Mouse (Mus musculus): Measurements from ENCODE around the gene Ect2. TPM values are rescaled to one million over a fixed set of nuclear protein-coding genes. Genes with fewer than 3 reads are reported as not detected.
A peak's percentile ranks its signal among the peaks of the same experiment; 100 is the strongest.

Gene Ect2
- polyA plus RNA-seq, 1 experiment from 2014 or later = 64.8 TPM

DNA sequence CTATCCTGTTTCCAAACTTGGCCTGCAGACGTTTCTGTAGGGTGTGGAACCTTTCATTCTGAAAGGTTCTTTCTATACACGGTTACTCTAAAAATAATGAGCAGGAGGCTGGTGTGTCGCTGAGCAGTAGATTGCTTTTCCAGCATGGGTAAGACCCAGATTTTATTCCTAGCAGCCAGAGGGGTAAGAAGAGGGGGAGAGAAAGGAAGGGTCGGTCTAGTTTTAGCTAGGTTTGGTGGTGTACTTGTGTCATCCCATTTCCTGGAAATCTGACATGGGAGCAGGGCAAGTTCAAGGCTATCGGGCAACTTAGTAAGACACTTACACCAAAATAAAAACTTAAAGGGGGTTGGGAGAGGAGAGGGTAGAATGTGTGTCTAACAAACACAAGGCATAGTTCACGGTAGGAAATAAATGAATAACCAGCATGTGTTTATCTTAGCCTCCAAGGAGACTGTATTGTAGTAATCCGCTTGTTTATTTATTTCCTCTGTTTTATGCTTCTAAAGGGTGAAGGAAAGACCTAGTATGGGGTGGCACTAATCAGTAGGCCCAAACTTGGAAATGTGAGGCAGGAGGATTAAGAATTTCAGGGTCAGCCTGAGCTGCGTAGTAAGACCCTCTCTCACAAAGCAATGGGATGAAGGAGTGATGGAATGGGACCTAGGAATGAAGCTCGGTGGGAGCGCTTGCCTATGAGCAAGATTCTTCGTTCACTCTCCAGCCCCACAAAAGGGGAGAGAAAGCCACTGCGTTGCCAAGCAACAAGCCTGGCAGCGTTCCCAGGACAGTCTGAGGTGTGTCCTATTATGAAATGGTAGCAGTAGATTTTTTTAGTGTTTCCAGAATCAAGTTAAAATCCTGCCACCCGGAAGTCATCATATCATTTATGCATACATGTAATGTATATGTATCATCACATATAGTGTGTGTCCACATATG lies 35.9 kb upstream of the Ect2 start:
- ATAC-seq (ENCODE audit: insufficient number of reproducible peaks, insufficient read depth, low FRiP score, low TSS enrichment, low read depth) = no peak
- Histone ChIP-seq H3K4me2 (no peak overlapping the region), H3K36me3 (no peaks in the 10 kb centered on the region), H3K4me3 (replicated peaks) (no peak overlapping the region), H3K9ac (replicated peaks) (no peak overlapping the region), H3K27me3 (peaks cover under 1% of the 10 kb centered on the region; the same call in 1 of the 2 replicates), H3K27ac (no peak overlapping the region), H3K9me3 (no peaks in the 10 kb centered on the region), H3K4me1 (replicated peaks) (no peaks in the 10 kb centered on the region)
- 81% methylated on average over 14 of the region's 14 CpGs for WGBS

DNA sequence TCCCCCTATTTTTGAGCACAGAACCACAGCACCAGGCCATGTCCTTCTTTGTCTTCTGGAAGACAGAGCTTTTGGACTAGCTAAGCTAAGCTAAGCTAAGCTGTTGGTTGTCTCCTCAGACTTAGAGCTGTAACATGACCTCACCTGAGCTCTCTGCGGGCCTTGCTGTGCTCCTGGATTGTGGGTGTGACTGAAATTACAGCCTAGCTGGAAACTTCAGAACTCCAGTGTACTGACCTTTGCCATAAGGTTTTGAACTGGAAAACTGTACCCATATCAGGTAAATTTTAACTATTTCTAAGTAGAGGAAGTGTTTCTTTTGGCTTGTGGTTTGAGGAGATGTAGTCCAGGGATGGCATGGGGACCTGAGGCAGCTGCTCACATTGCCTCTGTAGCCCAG lies 34.7 kb upstream of the Ect2 start:
- H3K36me3 ChIP-seq = no peaks in the 10 kb centered on the region
- ATAC-seq (ENCODE audit: insufficient number of reproducible peaks, insufficient read depth, low FRiP score, low TSS enrichment, low read depth) = no peak
- WGBS = 61% methylated on average over 1 of the region's 1 CpGs

DNA sequence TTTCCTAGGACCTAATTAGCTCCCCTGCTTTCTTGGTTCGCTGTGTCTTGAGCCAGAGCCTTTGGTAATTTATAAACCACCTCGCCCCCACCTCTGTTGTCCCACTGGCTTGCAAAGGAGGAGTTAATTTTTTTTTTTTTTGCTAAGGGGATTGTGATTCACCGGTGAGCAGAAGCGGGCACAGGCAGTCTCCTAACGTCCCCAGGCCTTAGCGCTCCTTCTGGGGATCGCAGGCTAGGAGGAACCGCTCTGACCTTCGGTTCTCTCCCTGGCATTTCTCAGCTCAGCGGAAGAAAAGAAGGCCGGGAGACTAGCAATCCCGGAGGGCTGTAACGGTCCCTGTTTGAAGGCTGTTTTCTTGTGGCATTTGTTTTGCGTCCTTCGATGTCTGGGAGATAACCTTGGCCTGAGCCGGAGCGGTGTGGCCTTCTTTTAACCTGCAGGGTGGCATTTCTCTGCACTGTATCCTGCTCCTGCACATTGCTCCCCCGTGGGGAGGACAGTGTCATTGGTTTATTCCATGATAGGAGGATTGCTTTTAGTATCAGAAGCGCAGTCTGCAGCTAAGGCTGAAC lies 30.0 kb upstream of the Ect2 start:
- peaks cover 4% of the 10 kb centered on the region; the same call in 1 of the 2 replicates for H3K4me1 ChIP-seq (replicated peaks)
- H3K9ac ChIP-seq (replicated peaks) = peak overlapping the region; percentile 67
- H3K36me3 ChIP-seq = no peaks in the 10 kb centered on the region
- H3K4me2 ChIP-seq = peak overlapping the region; percentile 92
- peaks cover 11% of the 10 kb centered on the region for H3K27me3 ChIP-seq
- H3K27ac ChIP-seq = no peak overlapping the region
- ATAC-seq (ENCODE audit: insufficient number of reproducible peaks, insufficient read depth, low FRiP score, low TSS enrichment, low read depth) = no peak
- no peaks in the 10 kb centered on the region for H3K9me3 ChIP-seq
- 10% methylated on average over 19 of the region's 19 CpGs for WGBS
- peak overlapping the region; percentile 61 for H3K4me3 ChIP-seq (replicated peaks)

More for the DNA sequence above, 34.7 kb upstream of the Ect2 start:
- no peak overlapping the region for H3K4me3 ChIP-seq (replicated peaks)
- no peak overlapping the region for H3K4me2 ChIP-seq
- no peak overlapping the region for H3K9ac ChIP-seq (replicated peaks)
- H3K9me3 ChIP-seq = no peaks in the 10 kb centered on the region
- H3K27ac ChIP-seq = no peak overlapping the region
- peaks cover 4% of the 10 kb centered on the region; the same call in 1 of the 2 replicates for H3K4me1 ChIP-seq (replicated peaks)
- H3K27me3 ChIP-seq = peaks cover 11% of the 10 kb centered on the region

DNA sequence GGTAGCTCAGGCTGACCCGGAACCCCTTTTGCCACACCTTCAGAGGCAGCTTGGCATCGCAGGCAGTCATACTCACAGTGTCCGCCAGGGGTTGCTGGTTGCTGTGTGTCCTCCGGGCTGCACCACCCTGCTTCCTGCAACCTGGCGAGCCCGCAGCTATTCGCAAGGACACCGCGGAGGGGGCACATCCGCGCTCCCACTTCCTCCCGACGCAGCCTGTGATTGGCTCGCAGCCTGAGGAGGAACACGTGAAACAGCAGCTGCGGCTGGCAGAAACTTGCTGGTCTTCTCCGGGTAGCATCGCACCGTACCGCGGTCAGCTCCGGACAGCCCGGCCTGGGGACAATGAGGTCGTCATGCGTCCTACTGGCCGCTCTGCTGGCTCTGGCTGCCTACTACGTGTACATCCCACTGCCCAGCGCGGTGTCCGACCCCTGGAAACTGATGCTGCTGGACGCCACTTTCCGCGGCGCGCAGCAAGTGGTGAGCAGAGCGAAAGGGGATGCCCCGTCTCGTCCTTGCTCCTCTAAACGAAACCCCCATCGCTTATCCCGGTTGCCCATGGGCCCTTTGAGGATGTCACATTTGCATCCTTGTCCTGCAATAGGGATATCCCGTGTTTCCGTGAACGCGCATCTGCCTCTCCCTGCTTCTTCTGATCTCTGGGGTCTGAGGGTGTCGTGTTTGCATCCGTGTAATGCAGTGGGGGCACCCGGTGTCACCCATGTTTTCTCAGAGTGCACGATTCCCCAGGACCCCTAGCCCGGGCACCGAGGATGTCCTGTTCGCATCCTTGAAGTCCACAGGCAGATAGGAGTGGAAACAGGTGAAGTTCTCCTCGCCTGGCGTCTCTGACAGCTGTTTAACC lies 29.3 kb upstream of the Ect2 start, which contains the start of gene Nceh1:
Gene Nceh1 (plus strand): TSS at position 233 of the 868 bp plus-strand sequence.
- Histone ChIP-seq H3K36me3 (no peaks in the 10 kb centered on the region), H3K27ac (no peak within 1 kb of the TSS)

DNA sequence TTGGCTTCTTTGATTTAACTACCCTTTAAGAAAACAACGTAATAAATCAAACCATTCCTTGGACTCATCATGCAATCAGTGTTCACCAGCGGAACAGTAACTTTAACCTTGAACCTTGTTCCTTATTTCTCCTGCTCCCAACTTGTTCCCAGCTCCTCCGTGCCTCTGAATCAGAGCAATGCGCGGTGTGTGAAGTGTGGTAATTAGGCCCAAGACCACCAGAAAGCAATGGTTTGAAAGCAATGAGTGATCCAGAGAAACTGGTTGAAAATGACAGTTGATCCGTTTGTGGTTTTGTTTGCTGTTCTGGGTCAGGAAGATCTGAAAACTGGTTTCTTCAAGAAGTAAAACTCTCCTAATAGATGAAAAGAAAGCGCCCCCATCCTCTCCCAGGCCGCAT lies 26.0 kb upstream of the Ect2 start:
- H3K9me3 ChIP-seq = no peaks in the 10 kb centered on the region
- WGBS = 84% methylated on average over 8 of the region's 8 CpGs
- H3K4me3 ChIP-seq (replicated peaks) = no peak overlapping the region
- H3K36me3 ChIP-seq = no peaks in the 10 kb centered on the region
- H3K4me1 ChIP-seq (replicated peaks) = peaks cover 4% of the 10 kb centered on the region; the same call in 1 of the 2 replicates
- no peak for ATAC-seq (ENCODE audit: insufficient number of reproducible peaks, insufficient read depth, low FRiP score, low TSS enrichment, low read depth)
- no peak overlapping the region for H3K4me2 ChIP-seq
- no peak overlapping the region for H3K9ac ChIP-seq (replicated peaks)
- peaks cover 11% of the 10 kb centered on the region for H3K27me3 ChIP-seq
- H3K27ac ChIP-seq = no peak overlapping the region

More for the DNA sequence above, 29.3 kb upstream of the Ect2 start, which contains the start of gene Nceh1:
- peak within 1 kb of the TSS; percentile 67 for H3K9ac ChIP-seq (replicated peaks)
- 2% methylated on average over 54 of the region's 54 CpGs for WGBS
- peaks cover 4% of the 10 kb centered on the region; the same call in 1 of the 2 replicates for H3K4me1 ChIP-seq (replicated peaks)
- H3K9me3 ChIP-seq = no peaks in the 10 kb centered on the region
- peak within 1 kb of the TSS; percentile 92 for H3K4me2 ChIP-seq
- peak; percentile 97 for ATAC-seq (ENCODE audit: insufficient number of reproducible peaks, insufficient read depth, low FRiP score, low TSS enrichment, low read depth)
- peak within 1 kb of the TSS; percentile 61 for H3K4me3 ChIP-seq (replicated peaks)
- H3K27me3 ChIP-seq = peaks cover 11% of the 10 kb centered on the region

DNA sequence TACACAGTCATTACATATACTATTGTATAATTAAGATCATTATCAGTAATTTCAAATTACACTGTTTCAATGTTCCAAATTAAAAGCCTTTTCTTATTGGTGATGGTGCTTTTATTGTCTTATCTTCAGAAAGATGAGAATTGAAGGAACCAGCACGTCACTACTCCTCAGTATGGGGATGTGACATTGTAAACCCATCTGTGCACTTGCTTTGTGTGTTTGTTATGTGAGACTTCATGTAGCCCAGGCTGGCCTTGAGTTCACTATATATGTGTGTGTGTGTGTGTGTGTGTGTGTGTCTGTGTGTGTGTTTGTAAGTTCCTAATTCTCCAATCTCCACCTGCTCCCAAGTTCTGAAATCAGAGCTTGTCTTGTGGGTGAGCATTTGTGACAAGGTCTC lies 16.6 kb upstream of the Ect2 start:
- Histone ChIP-seq H3K9ac (replicated peaks) (no peak overlapping the region), H3K4me1 (replicated peaks) (no peaks in the 10 kb centered on the region), H3K27me3 (no peaks in the 10 kb centered on the region), H3K9me3 (no peaks in the 10 kb centered on the region), H3K36me3 (no peaks in the 10 kb centered on the region), H3K4me2 (no peak overlapping the region), H3K4me3 (replicated peaks) (no peak overlapping the region), H3K27ac (no peak overlapping the region)
- ATAC-seq (ENCODE audit: insufficient number of reproducible peaks, insufficient read depth, low FRiP score, low TSS enrichment, low read depth) = no peak
- WGBS = 83% methylated on average over 1 of the region's 1 CpGs

DNA sequence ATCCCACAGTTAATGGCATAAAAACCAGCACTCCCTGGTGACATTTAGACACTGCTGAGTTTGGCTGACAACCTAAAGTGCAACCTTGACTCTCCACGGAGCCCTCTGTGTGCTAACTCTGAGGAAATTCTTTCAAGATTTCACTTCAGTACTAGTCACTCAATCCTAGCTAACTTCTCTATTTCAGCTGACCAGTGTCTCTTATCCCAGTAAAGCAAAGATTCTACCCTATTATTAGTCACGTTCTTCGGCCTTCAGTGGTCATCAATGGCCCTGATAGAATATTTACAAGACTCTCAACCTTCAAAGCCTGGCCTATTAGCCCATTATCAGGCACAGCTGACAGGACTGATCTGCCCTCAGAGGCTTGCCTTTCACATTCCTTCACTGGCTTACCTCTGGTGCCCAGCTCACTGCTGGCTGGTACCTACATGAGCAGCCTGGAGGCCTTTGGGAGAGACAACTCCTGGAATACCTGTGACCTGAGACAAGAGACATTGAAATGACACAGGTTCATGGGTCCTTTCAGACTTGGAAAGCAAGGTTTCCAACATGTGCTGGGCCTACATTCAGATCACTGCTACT lies 11.9 kb upstream of the Ect2 start:
- H3K36me3 ChIP-seq = no peaks in the 10 kb centered on the region
- no peak overlapping the region for H3K4me3 ChIP-seq (replicated peaks)
- H3K9me3 ChIP-seq = no peaks in the 10 kb centered on the region
- H3K27ac ChIP-seq = no peak overlapping the region
- H3K27me3 ChIP-seq = no peaks in the 10 kb centered on the region
- H3K4me2 ChIP-seq = no peak overlapping the region
- H3K4me1 ChIP-seq (replicated peaks) = no peaks in the 10 kb centered on the region
- H3K9ac ChIP-seq (replicated peaks) = no peak overlapping the region
- WGBS = 80% methylated on average over 3 of the region's 3 CpGs
- ATAC-seq (ENCODE audit: insufficient number of reproducible peaks, insufficient read depth, low FRiP score, low TSS enrichment, low read depth) = no peak

DNA sequence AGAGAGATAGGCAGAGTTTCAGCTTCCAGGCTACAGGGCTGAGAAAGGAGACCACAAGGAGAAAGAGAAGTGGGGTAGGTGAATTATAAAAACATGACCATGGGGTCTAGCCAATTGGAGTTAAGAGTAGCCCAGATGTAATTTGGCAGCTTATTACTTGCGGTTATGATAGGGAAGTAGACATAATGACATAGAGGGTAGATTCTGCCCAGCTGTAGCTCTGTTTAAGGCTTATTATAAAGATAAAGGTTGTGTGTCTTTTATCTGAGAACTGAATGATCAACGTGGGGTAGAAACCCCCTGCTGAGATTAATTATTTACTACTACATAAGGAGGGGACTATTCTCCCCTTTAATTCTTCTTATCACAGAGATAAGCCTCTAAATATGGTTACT lies 8.7 kb upstream of the Ect2 start:
- no peak overlapping the region for H3K4me2 ChIP-seq
- WGBS = 68% methylated on average over 2 of the region's 2 CpGs
- H3K4me1 ChIP-seq (replicated peaks) = no peaks in the 10 kb centered on the region
- no peak overlapping the region for H3K9ac ChIP-seq (replicated peaks)
- no peaks in the 10 kb centered on the region for H3K9me3 ChIP-seq
- no peaks in the 10 kb centered on the region for H3K36me3 ChIP-seq
- H3K27me3 ChIP-seq = no peaks in the 10 kb centered on the region
- ATAC-seq (ENCODE audit: insufficient number of reproducible peaks, insufficient read depth, low FRiP score, low TSS enrichment, low read depth) = no peak
- no peak overlapping the region for H3K4me3 ChIP-seq (replicated peaks)
- no peak overlapping the region for H3K27ac ChIP-seq

DNA sequence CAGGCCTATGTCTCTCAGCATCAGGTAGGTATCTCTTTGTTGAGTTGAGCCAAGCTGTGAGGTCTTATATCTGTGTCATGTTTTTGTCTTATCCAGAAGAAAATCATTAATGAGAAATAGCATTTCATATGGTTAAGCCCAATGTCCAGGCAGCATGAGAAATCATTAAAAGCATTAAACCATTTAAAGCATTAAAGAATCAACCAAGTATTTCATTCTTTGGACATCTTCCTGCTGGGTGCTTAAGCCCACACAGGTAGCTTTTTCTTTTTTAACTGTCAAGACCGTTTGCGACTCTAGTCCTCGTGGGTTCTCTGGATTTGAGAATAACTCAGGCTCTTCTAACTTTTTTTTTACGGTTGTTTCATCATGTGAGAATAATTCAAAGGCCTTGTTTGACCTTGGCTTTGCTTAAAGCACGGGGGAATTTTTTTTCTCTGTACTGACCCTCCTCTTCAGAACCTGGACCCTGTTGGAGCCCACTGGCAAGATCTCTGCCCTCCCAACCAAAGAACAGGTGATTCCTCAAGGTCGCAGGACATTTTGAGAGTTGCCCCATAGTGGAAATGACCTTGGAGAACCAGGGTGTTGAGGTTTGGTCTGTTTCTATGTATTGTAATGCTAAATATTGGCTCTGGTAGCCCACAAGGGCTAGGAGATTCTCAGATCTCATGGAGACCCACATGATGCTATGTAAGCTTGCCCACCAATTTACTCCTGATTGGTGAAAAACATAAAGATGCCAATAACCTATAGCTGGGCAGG lies 8.1 kb upstream of the Ect2 start:
- no peaks in the 10 kb centered on the region for H3K4me1 ChIP-seq (replicated peaks)
- H3K4me3 ChIP-seq (replicated peaks) = no peak overlapping the region
- 84% methylated on average over 6 of the region's 6 CpGs for WGBS
- no peak overlapping the region for H3K27ac ChIP-seq
- H3K36me3 ChIP-seq = no peaks in the 10 kb centered on the region
- H3K9ac ChIP-seq (replicated peaks) = no peak overlapping the region
- no peaks in the 10 kb centered on the region for H3K9me3 ChIP-seq
- no peak for ATAC-seq (ENCODE audit: insufficient number of reproducible peaks, insufficient read depth, low FRiP score, low TSS enrichment, low read depth)
- no peaks in the 10 kb centered on the region for H3K27me3 ChIP-seq
- H3K4me2 ChIP-seq = no peak overlapping the region

DNA sequence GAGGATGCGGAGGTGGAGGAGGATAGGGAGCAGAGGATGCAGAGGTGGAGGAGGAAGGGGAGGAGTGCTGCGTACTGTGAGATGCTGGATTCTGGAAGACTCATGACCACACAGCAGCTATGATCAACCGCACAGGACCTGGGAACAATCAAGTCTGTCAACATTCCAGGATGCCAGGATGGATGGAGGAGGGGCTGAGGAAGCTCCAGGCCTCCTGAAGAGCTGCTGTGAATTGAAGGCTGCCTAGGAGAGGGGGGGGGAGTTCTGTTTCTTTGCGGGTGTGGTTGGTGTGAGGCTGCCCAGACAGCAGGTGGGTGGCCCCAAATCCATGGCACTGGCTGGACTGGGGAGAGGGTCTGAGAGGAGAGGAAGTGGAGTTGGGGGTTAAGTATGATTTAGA lies 5.2 kb upstream of the Ect2 start:
- H3K4me2 ChIP-seq = no peak overlapping the region
- H3K4me3 ChIP-seq (replicated peaks) = no peak overlapping the region
- no peaks in the 10 kb centered on the region for H3K9me3 ChIP-seq
- H3K9ac ChIP-seq (replicated peaks) = no peak overlapping the region
- WGBS = 44% methylated on average over 4 of the region's 4 CpGs
- H3K27ac ChIP-seq = no peak overlapping the region
- H3K4me1 ChIP-seq (replicated peaks) = peaks cover 11% of the 10 kb centered on the region; the same call in 1 of the 2 replicates
- no peak for ATAC-seq (ENCODE audit: insufficient number of reproducible peaks, insufficient read depth, low FRiP score, low TSS enrichment, low read depth)
- no peaks in the 10 kb centered on the region for H3K36me3 ChIP-seq
- no peaks in the 10 kb centered on the region for H3K27me3 ChIP-seq
